Comparison of ENCODE assay signal across 21 mouse cellular contexts in the genomic region with DNA sequence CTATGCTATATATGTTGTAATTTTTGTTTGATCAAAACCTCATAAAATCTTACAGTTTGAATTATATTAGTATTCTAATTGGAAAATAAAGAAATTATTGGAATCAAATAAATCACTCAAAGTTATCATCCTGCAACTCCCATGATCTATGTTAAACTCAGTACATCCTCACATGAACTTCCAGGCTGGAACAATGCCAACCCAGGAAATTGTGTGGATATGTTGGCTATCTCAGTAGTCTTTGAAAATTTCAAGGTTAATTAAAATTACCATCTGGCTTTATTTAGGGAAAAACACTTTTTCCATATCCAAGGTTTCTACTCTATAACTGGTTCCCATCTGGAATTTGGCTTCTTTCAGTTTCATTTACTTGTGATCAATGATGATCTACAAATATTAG. TPM values are rescaled to one million over a fixed set of nuclear protein-coding genes. Genes with fewer than 3 reads are reported as not detected.
"Had no signal": no experiment of that assay in that cellular context is flagged by ENCODE, and none has a peak within 500 bp of the region (broad histone marks: within the 10 kb centered on the region; RNA-seq: fewer than 3 reads in every experiment).

No protein-coding gene starts in this region.

- H3K4me1 ChIP-seq: kidney, embryonic 15.5 days; limb, embryonic 12.5 days; limb, embryonic 15.5 days; midbrain, embryonic 12.5 days had no signal

- H3K27ac ChIP-seq: kidney, embryonic 15.5 days; left cerebral cortex, adult 2 months; limb, embryonic 12.5 days; limb, embryonic 15.5 days; liver, embryonic 14.5 days; macrophage; midbrain, embryonic 12.5 days had no signal

- ATAC-seq: liver, postnatal 0 days; lung, postnatal 0 days had no signal

- H3K4me2 ChIP-seq: kidney, embryonic 15.5 days; limb, embryonic 12.5 days; limb, embryonic 15.5 days; liver, embryonic 11.5 days; lung, embryonic 14.5 days; midbrain, embryonic 12.5 days had no signal

- DNase-seq: kidney, postnatal 10 days; kidney, postnatal 36 days; layer of hippocampus, postnatal 36 days; left cerebral cortex, postnatal 4 days; liver, postnatal 0 days; lung, embryonic 14.5 days; thymus, adult 18-20 months; thymus, postnatal 36 days had no signal

- H3K27me3 ChIP-seq: kidney, embryonic 15.5 days; limb, embryonic 12.5 days; limb, embryonic 15.5 days; midbrain, embryonic 12.5 days had no signal

- H3K4me3 ChIP-seq: kidney, embryonic 15.5 days; left cerebral cortex, adult 2 months; limb, embryonic 12.5 days; limb, embryonic 15.5 days; midbrain, embryonic 12.5 days had no signal

- H3K9me3 ChIP-seq: kidney, embryonic 15.5 days; limb, embryonic 12.5 days; limb, embryonic 15.5 days; midbrain, embryonic 12.5 days had no signal

- H3K9ac ChIP-seq: kidney, embryonic 15.5 days; limb, embryonic 12.5 days; limb, embryonic 15.5 days; liver, embryonic 14.5 days; liver, postnatal 0 days; lung, embryonic 14.5 days; midbrain, embryonic 12.5 days had no signal

- H3K36me3 ChIP-seq: kidney, embryonic 15.5 days; limb, embryonic 12.5 days; limb, embryonic 15.5 days; midbrain, embryonic 12.5 days had no signal

RNA-seq across cellular contexts. Expression of gene Ptchd4, which starts 25.4 kb away (rescaled TPM):
- total RNA-seq: megakaryocyte, adult 5-6 weeks had no signal
- polyA plus RNA-seq: liver, embryonic 14.5 days; liver, postnatal 0 days; lung, postnatal 0 days; macrophage; small intestine, adult 2 months; spleen, adult 2 months; testis, adult 2 months had no signal
